Mouse (Mus musculus) retina, embryonic 14.5 days (tissue): ENCODE measurements around the gene Cyp2f2.

Source experiments
- DNase-seq: peaks from one replicate; pipeline ENCODE4 v3.0.0-alpha.2; 2015; ENCODE audit warnings: low spot score

Cyp2f2 gene

DNA sequence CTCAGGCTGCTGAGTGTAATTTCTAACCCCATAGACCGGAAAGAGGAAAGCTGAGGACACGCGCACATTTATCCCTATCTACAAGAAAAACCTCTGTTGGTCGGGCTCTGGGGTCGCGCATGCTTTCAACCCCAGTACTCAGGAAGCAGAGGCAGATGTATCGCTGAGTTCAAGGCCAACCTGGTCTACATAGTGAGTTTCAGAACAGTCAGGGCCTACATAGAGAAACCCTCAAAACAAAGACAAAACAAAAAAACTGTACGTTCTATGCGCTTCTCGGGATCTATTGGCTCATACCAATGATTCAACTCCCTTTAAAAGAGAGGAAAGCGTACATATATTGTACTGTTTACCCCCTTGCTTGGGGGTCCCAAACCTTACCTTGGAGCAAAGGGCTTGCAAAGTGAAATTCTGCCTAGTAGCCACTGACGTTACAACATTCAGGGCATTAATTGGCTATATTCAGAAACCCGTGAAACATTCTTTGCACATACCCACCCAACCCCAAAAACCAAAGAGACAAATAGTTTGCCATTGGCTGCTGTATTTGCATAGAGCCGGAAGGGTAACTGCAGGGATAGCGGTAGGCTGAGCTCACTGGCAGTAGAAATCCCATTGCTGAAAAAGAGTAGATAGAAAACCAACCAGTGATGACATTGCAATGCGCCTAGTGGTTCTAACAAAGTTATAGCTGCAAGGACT lies 59.7 kb downstream of the Cyp2f2 start:
- DNase-seq, result no peak

DNA sequence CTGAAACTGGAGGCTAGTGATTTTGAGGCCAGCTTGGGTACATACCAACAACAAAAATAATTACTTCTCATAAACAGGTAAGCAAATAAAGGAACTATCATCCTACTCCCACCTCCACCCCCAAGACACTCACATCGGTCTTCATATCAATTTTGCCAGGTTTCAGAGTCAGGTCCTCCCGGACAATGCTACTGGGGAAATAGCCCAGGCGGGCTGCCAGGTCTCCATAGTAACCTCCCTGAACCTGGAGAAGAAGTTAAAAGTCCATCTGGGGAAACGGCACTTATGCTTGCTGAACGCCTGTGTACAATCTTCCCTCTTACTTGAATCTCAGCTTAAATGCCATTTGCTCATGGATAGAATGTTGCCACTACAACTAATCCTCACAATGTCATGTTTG lies 60.3 kb downstream of the Cyp2f2 start:
- no peak for DNase-seq

DNA sequence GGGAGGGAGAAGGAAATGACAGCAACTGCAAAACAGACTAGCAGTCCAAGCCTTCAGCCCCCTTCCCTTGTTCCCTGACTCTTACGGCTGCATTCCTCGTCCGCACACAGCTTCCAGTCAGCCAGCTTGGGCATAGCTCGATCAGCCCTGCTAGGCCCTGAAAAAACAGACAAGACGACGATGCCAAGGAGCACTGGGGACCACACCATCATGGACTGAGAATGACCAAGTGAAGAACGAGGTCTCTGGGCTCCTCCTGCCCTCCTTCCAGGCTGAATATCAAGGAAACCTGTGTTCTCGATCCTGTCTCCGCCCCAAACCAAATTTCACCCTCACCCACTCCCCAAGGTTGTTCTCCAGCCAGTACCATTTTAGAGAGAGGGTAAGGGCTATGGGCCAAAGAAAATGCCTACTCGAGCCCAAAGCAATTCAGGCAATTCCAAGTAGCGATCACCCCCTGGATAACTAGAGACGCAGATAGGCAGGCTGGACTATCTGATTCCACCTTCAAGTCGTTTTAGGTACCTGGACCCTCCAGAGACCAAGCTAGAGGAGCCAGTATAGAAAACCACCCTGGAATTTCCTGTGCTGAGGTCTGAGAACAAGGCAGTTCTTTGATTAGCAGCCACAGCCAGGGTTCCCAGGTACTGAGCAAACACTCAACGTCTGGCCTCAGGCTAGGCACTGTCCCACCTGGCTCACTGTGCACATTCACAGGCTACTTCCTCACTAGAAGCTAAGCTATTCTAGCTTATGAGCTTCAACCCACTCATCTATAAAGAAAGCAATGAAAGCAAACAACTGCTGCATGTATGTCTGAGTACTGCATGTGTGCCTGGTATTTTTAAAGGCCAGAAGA lies 61.4 kb downstream of the Cyp2f2 start, which contains the start of the genes Gm21983 and Mia:
Gene Gm21983 (minus strand): TSS at position 250 of the 859 bp plus-strand sequence.
Gene Mia (minus strand): TSS at position 321 of the 859 bp plus-strand sequence.
- DNase-seq, result no peak

DNA sequence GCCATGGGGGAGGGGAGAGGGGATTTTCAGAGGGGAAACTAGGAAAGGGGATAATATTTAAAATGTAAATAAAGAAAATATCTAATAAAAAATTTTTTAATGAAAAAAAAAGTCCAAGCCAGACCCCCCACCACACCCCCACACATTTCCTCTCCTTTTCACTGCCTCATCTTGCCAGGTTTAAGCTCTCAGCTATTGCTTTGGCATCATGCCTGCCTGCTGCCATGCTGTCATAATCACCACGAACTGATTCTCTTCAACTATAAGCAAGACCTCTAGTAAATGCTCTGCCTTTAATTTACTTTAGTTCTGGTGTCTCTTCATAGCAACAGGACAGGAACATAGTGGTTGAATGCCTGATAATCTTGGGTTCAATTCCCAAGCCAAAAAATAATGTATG lies 62.8 kb downstream of the Cyp2f2 start:
- no peak for DNase-seq
